Comparison of ENCODE assay signal across 10 mouse cellular contexts in genomic region chr11:17414531-17414930, GRCm38 (mm10).
A peak's percentile ranks its signal among the peaks of the same experiment; 100 is the strongest.
DNase-seq lines count a peak whose midpoint lies in the region; ATAC-seq and TF ChIP-seq lines count a peak whose summit lies in the region.
"Had no signal": no experiment of that assay in that cellular context is flagged by ENCODE, and none has a peak within 500 bp of the region (broad histone marks: within the 10 kb centered on the region; RNA-seq: fewer than 3 reads in every experiment).

No protein-coding gene starts in this region.

- no peaks in the 10 kb centered on the region for H3K4me1 ChIP-seq in embryonic facial prominence, embryonic 14.5 days (ENCODE audit: control insufficient read depth, insufficient read depth, low read length)
- no peaks in the 10 kb centered on the region for H3K4me1 ChIP-seq in hindbrain, embryonic 14.5 days (replicated peaks; ENCODE audit: control insufficient read depth, insufficient read depth, low read length)
- no peaks in the 10 kb centered on the region for H3K4me1 ChIP-seq in midbrain, postnatal 0 days (ENCODE audit: insufficient read depth, low read length)
- H3K4me1 ChIP-seq: megakaryocyte, embryonic 14.5 days had no signal

- ATAC-seq in embryonic facial prominence, embryonic 14.5 days (ENCODE audit: low read depth), result peak; percentile 53; the same call in 1 of the 2 replicates
- peak; percentile 64; the same call in 1 of the 2 replicates for ATAC-seq in hindbrain, embryonic 14.5 days (ENCODE audit: low FRiP score)
- no peak for ATAC-seq in midbrain, postnatal 0 days (ENCODE audit: low FRiP score)
- ATAC-seq: liver, postnatal 0 days had no signal

- H3K27ac ChIP-seq in embryonic facial prominence, embryonic 14.5 days (replicated peaks; ENCODE audit: low read depth, low read length), result no peak overlapping the region
- no peak overlapping the region for H3K27ac ChIP-seq in hindbrain, embryonic 14.5 days
- H3K27ac ChIP-seq in midbrain, postnatal 0 days (ENCODE audit: low read depth, low read length), result no peak overlapping the region

- H3K9me3 ChIP-seq in embryonic facial prominence, embryonic 14.5 days (ENCODE audit: control insufficient read depth, low read length), result no peaks in the 10 kb centered on the region
- H3K9me3 ChIP-seq in hindbrain, embryonic 14.5 days (ENCODE audit: control insufficient read depth, low read length), result no peaks in the 10 kb centered on the region
- H3K9me3 ChIP-seq in midbrain, postnatal 0 days (ENCODE audit: low read length), result no peaks in the 10 kb centered on the region
- H3K9me3 ChIP-seq: megakaryocyte, embryonic 14.5 days had no signal

- intact Hi-C loops in heart, postnatal 10 days (cut with DNase I), result no loop called here
- intact Hi-C loops in left cerebral cortex, postnatal 10 days (cut with DNase I), result no loop called here

- TF ChIP-seq CTCF in midbrain, postnatal 0 days (IDR thresholded peaks at IDR 0.05), result no peak

- DNase-seq in heart, postnatal 10 days, result peak; percentile 37 to 49
- no peak for DNase-seq in heart, adult 9 months (ENCODE audit: low spot score in 2 of 2)
- peak; percentile 51 for DNase-seq in embryonic facial prominence, embryonic 14.5 days (ENCODE audit: low spot score)
- DNase-seq in hindbrain, embryonic 14.5 days (ENCODE audit: low spot score), result no peak
- DNase-seq in midbrain, postnatal 0 days (ENCODE audit: low spot score), result peak; percentile 60
- no peak for DNase-seq in lung, postnatal 25 days (ENCODE audit: low spot score)
- no peak for DNase-seq in left cerebral cortex, postnatal 10 days (ENCODE audit: extremely low spot score in 1 of 2, low spot score in 2 of 2)
- no peak for DNase-seq in testis, postnatal 14 days (ENCODE audit: low spot score)
- DNase-seq: liver, postnatal 0 days had no signal

- H3K36me3 ChIP-seq in embryonic facial prominence, embryonic 14.5 days (ENCODE audit: control insufficient read depth, insufficient read depth, low read length), result no peaks in the 10 kb centered on the region
- H3K36me3 ChIP-seq in hindbrain, embryonic 14.5 days (replicated peaks; ENCODE audit: control insufficient read depth, insufficient read depth), result no peaks in the 10 kb centered on the region
- H3K36me3 ChIP-seq in midbrain, postnatal 0 days (ENCODE audit: insufficient read depth, low read length), result no peaks in the 10 kb centered on the region

- H3K4me2 ChIP-seq in embryonic facial prominence, embryonic 14.5 days (ENCODE audit: low read depth, low read length), result no peak overlapping the region
- H3K4me2 ChIP-seq in hindbrain, embryonic 14.5 days (replicated peaks), result no peak overlapping the region
- H3K4me2 ChIP-seq in midbrain, postnatal 0 days (ENCODE audit: low read depth, low read length, poor library complexity, severe bottlenecking), result no peak overlapping the region

- 21% methylated on average over 1 of the region's 1 CpGs for WGBS in embryonic facial prominence, embryonic 14.5 days
- 14% methylated on average over 1 of the region's 1 CpGs for WGBS in hindbrain, embryonic 14.5 days
- 17% methylated on average over 1 of the region's 1 CpGs for WGBS in midbrain, postnatal 0 days

- H3K9ac ChIP-seq in embryonic facial prominence, embryonic 14.5 days (ENCODE audit: low read depth, low read length), result no peak overlapping the region
- no peak overlapping the region for H3K9ac ChIP-seq in hindbrain, embryonic 14.5 days
- H3K9ac ChIP-seq in midbrain, postnatal 0 days (replicated peaks; ENCODE audit: low read length, poor library complexity, severe bottlenecking), result no peak overlapping the region
- H3K9ac ChIP-seq: liver, postnatal 0 days had no signal

- H3K4me3 ChIP-seq in embryonic facial prominence, embryonic 14.5 days (ENCODE audit: low read depth, low read length), result no peak overlapping the region
- H3K4me3 ChIP-seq in hindbrain, embryonic 14.5 days (replicated peaks; ENCODE audit: low read length), result no peak overlapping the region
- H3K4me3 ChIP-seq in midbrain, postnatal 0 days (ENCODE audit: low read depth, low read length), result no peak overlapping the region
- H3K4me3 ChIP-seq: megakaryocyte, embryonic 14.5 days had no signal

- no peaks in the 10 kb centered on the region for H3K27me3 ChIP-seq in embryonic facial prominence, embryonic 14.5 days (replicated peaks; ENCODE audit: control insufficient read depth, insufficient read depth, low read length)
- no peaks in the 10 kb centered on the region for H3K27me3 ChIP-seq in hindbrain, embryonic 14.5 days (ENCODE audit: control insufficient read depth, insufficient read depth, low read length)
- H3K27me3 ChIP-seq in midbrain, postnatal 0 days (ENCODE audit: insufficient read depth, low read length), result no peaks in the 10 kb centered on the region
- H3K27me3 ChIP-seq: megakaryocyte, embryonic 14.5 days had no signal

Comparison
In these comparisons a context has a peak if more than half of its experiments do, and no peak if none do; other contexts are left out.
1. DNase-seq: peak in heart, postnatal 10 days (2 of 2), embryonic facial prominence, embryonic 14.5 days (single experiment) and midbrain, postnatal 0 days (single experiment); none in heart, adult 9 months (0 of 2), hindbrain, embryonic 14.5 days (single experiment), lung, postnatal 25 days (single experiment), left cerebral cortex, postnatal 10 days (0 of 2) and testis, postnatal 14 days (single experiment).